In the genomic region with DNA sequence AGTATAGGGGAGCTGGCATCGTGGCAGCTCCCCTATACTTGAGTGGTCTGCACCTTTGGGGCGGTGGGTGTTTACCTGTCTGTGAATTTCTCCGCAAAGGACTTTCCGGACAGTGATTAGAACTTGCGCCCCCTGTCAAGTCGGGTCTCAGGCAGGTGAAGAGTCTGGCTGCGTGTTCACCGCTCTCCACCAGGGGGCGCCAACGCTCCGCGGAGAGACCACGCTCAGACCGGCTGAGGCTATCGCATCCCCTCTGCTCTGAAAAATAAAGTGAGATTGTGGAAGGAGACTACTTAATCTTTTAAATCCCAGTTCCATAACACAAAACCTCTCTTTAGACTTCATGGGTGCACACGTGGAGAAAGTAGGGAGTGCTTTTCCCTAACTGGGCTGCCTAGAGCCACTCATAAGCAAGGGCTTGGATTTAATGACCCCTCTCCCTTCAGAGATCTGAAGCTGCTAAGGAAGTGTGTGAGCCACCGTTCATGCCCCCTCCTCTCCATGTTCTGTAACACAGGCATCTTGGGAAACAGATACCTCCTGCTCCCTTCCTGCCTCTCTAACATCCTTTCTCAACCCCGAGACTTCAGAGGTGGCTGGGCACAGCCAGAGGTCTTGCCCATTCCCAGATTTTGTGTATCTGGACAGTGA, we compare ENCODE assay signal across 8 mouse cellular contexts. TPM values are rescaled to one million over a fixed set of nuclear protein-coding genes. Genes with fewer than 3 reads are reported as not detected.
DNase-seq lines count a peak whose midpoint lies in the region; ATAC-seq and TF ChIP-seq lines count a peak whose summit lies in the region.

No protein-coding gene starts in this region.

- H3K27ac ChIP-seq in kidney, adult 2 months (ENCODE audit: insufficient read depth, low read depth, low read length): no peak overlapping the region
- no peak overlapping the region for H3K27ac ChIP-seq in limb, embryonic 13.5 days
- H3K27ac ChIP-seq in neural tube, embryonic 11.5 days (ENCODE audit: low read depth, low read length): no peak overlapping the region
- no peak overlapping the region for H3K27ac ChIP-seq in stomach, embryonic 16.5 days (ENCODE audit: low read length)

- TF ChIP-seq POLR2A in kidney, adult 2 months (IDR thresholded peaks at IDR 0.05; ENCODE audit: low read depth, low read length): no peak

- no peaks in the 10 kb centered on the region for H3K9me3 ChIP-seq in limb, embryonic 13.5 days
- H3K9me3 ChIP-seq in neural tube, embryonic 11.5 days (ENCODE audit: control insufficient read depth, low read length): no peaks in the 10 kb centered on the region
- no peaks in the 10 kb centered on the region for H3K9me3 ChIP-seq in stomach, embryonic 16.5 days (replicated peaks; ENCODE audit: control insufficient read depth, low read length)

- 8% methylated on average over 18 of the region's 18 CpGs for WGBS in kidney, adult 2 months
- WGBS in limb, embryonic 13.5 days: 5% methylated on average over 18 of the region's 18 CpGs
- WGBS in neural tube, embryonic 11.5 days: 8% methylated on average over 18 of the region's 18 CpGs
- WGBS in stomach, embryonic 16.5 days: 8% methylated on average over 18 of the region's 18 CpGs

- 0 out of 2 replicates have a peak, but pooled peaks have one; percentile 42 for ATAC-seq in limb, embryonic 13.5 days (ENCODE audit: low FRiP score, low read depth)
- no peak for ATAC-seq in neural tube, embryonic 11.5 days (ENCODE audit: insufficient read depth, low FRiP score, low TSS enrichment)
- ATAC-seq in stomach, embryonic 16.5 days (ENCODE audit: insufficient read depth, low FRiP score): no peak

- no peaks in the 10 kb centered on the region for H3K4me1 ChIP-seq in kidney, adult 2 months (ENCODE audit: control insufficient read depth, insufficient read depth, low read length)
- peaks cover 11% of the 10 kb centered on the region for H3K4me1 ChIP-seq in limb, embryonic 13.5 days
- H3K4me1 ChIP-seq in neural tube, embryonic 11.5 days (ENCODE audit: control insufficient read depth, insufficient read depth, low read length): no peaks in the 10 kb centered on the region
- H3K4me1 ChIP-seq in stomach, embryonic 16.5 days (ENCODE audit: control insufficient read depth, insufficient read depth, low read length): peaks cover 18% of the 10 kb centered on the region; the same call in 1 of the 2 replicates

- H3K9ac ChIP-seq in limb, embryonic 13.5 days: no peak overlapping the region
- H3K9ac ChIP-seq in neural tube, embryonic 11.5 days (ENCODE audit: low read length): no peak overlapping the region
- 0 out of 2 replicates have a peak overlapping the region, but pooled peaks have one; percentile 28 for H3K9ac ChIP-seq in stomach, embryonic 16.5 days (ENCODE audit: low read length)

- DNase-seq in 3T3-L1 (ENCODE audit: low read depth, low spot score): peak; percentile 68
- DNase-seq in adrenal gland, adult 2 months: peak; percentile 69
- peak; percentile 83 for DNase-seq in embryo, embryonic 10.5 days (ENCODE audit: low spot score)
- peak; percentile 73 to 78 for DNase-seq in gastrocnemius, postnatal 4 days (ENCODE audit: low spot score in 2 of 2)
- DNase-seq in kidney, adult 2 months: peak; percentile 68
- peak; percentile 87 for DNase-seq in neural tube, embryonic 11.5 days (ENCODE audit: low spot score)

- H3K27me3 ChIP-seq in kidney, adult 2 months (replicated peaks; ENCODE audit: control insufficient read depth, insufficient read depth, low read length): no peaks in the 10 kb centered on the region
- H3K27me3 ChIP-seq in limb, embryonic 13.5 days: peaks cover 14% of the 10 kb centered on the region
- no peaks in the 10 kb centered on the region for H3K27me3 ChIP-seq in neural tube, embryonic 11.5 days (ENCODE audit: control insufficient read depth, insufficient read depth, low read length)
- H3K27me3 ChIP-seq in stomach, embryonic 16.5 days (ENCODE audit: control insufficient read depth, insufficient read depth, low read length): no peaks in the 10 kb centered on the region

- no peak overlapping the region for H3K4me3 ChIP-seq in kidney, adult 2 months (ENCODE audit: insufficient read depth, low read depth, low read length)
- H3K4me3 ChIP-seq in limb, embryonic 13.5 days: no peak overlapping the region
- H3K4me3 ChIP-seq in neural tube, embryonic 11.5 days (ENCODE audit: low read depth, low read length): no peak overlapping the region
- H3K4me3 ChIP-seq in stomach, embryonic 16.5 days (replicated peaks; ENCODE audit: low read length): no peak overlapping the region

- H3K4me2 ChIP-seq in limb, embryonic 13.5 days (replicated peaks): no peak overlapping the region
- no peak overlapping the region for H3K4me2 ChIP-seq in neural tube, embryonic 11.5 days (ENCODE audit: low read depth)
- no peak overlapping the region for H3K4me2 ChIP-seq in stomach, embryonic 16.5 days (ENCODE audit: low read depth, low read length)

- H3K36me3 ChIP-seq in kidney, adult 2 months (ENCODE audit: control insufficient read depth, insufficient read depth, low read length): no peaks in the 10 kb centered on the region
- no peaks in the 10 kb centered on the region for H3K36me3 ChIP-seq in limb, embryonic 13.5 days
- H3K36me3 ChIP-seq in neural tube, embryonic 11.5 days (ENCODE audit: control insufficient read depth, insufficient read depth, low read length): no peaks in the 10 kb centered on the region
- no peaks in the 10 kb centered on the region for H3K36me3 ChIP-seq in stomach, embryonic 16.5 days (ENCODE audit: control insufficient read depth, insufficient read depth, low read length)

- peak; percentile 90 for TF ChIP-seq CTCF in kidney, adult 2 months (conservative IDR thresholded peaks at IDR 0.05; ENCODE audit: insufficient read depth, insufficient read length, low read depth, low read length)

RNA-seq across cellular contexts. Expression of a gene that starts 34.1 kb away (rescaled TPM):
- total RNA-seq in adrenal gland, adult 2 months (2021): 10 to 100 TPM; 66.3 to 98.1 TPM
- polyA plus RNA-seq in adrenal gland, adult 2 months (2012; rRNA removed): 42.8 and 47.8 TPM in 2 replicates
- 10 to 100 TPM; 41.0 to 43.3 TPM for total RNA-seq in gastrocnemius, postnatal 4 days (2021)
- 43.7 and 49.5 TPM in 2 replicates for polyA plus RNA-seq in kidney, adult 2 months (2012; rRNA removed)
- polyA plus RNA-seq in limb, embryonic 13.5 days (2015; fragmentation: Nextera tagmentation; extraction: Ambion mirVana): 71.0 and 71.6 TPM in 2 replicates
- polyA plus RNA-seq in neural tube, embryonic 11.5 days (2014; fragmentation: Nextera tagmentation; extraction: Ambion mirVana): 99.5 and 105 TPM in 2 replicates
- 45.3 and 50.0 TPM in 2 replicates for polyA plus RNA-seq in stomach, embryonic 16.5 days (2015; fragmentation: Nextera tagmentation; extraction: Ambion mirVana)

RNA-seq across cellular contexts. Expression of a gene that starts 45.3 kb away (rescaled TPM):
- 10 to 100 TPM; 32.4 to 94.3 TPM for total RNA-seq in adrenal gland, adult 2 months (2021)
- polyA plus RNA-seq in adrenal gland, adult 2 months (2012; rRNA removed): 111 and 203 TPM in 2 replicates
- 10 to 100 TPM; 20.2 to 41.1 TPM for total RNA-seq in gastrocnemius, postnatal 4 days (2021)
- polyA plus RNA-seq in kidney, adult 2 months (2012; rRNA removed): 1.9 and 3.9 TPM in 2 replicates
- 993 and 1,087 TPM in 2 replicates for polyA plus RNA-seq in limb, embryonic 13.5 days (2015; fragmentation: Nextera tagmentation; extraction: Ambion mirVana)
- polyA plus RNA-seq in neural tube, embryonic 11.5 days (2014; fragmentation: Nextera tagmentation; extraction: Ambion mirVana): 1,357 and 1,505 TPM in 2 replicates
- polyA plus RNA-seq in stomach, embryonic 16.5 days (2015; fragmentation: Nextera tagmentation; extraction: Ambion mirVana): 268 and 304 TPM in 2 replicates

Comparison
In these comparisons a context has a peak if more than half of its experiments do, and no peak if none do; other contexts are left out.
1. RNA of a gene that starts 45.3 kb away (polyA plus RNA-seq): 1,357 to 1,505 TPM in neural tube, embryonic 11.5 days, 993 to 1,087 TPM in limb, embryonic 13.5 days, 268 to 304 TPM in stomach, embryonic 16.5 days and 111 to 203 TPM in adrenal gland, adult 2 months; 1.9 to 3.9 TPM in kidney, adult 2 months; every median in the first group is over 10 times any median in the second.
2. Peak in every context shown above with its lines, with median percentiles within 50 percentile points of each other: DNase-seq.